Mouse (Mus musculus): ENCODE results near the gene Gm20388. TPM values are rescaled to one million over a fixed set of nuclear protein-coding genes. Genes with fewer than 3 reads are reported as not detected.
A peak's percentile ranks its signal among the peaks of the same experiment; 100 is the strongest.

Gm20388 gene
- total RNA-seq, 2 experiments from 2014 or later = 1.9 to 2.0 TPM

DNA sequence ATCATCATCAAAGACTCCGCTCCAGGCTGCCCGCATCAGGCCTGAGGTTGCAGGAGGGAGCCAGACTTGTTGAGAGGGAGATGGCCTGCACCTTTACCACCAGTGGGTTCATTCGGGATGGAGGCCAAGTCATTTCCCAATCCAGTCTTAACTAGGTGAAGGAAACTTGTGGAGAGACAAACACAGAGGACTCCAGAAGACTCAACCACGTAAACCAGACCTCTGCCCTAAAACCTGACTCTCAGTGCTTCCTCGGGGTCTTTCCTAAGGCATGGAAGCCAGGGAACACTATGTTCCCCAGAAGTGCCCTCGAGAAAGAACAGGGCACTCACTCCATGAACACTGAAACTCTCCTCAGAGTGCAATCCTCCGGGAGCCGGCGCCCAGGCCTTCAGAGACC lies 1994.4 kb downstream of the Gm20388 start:
- no peak for DNase-seq

DNA sequence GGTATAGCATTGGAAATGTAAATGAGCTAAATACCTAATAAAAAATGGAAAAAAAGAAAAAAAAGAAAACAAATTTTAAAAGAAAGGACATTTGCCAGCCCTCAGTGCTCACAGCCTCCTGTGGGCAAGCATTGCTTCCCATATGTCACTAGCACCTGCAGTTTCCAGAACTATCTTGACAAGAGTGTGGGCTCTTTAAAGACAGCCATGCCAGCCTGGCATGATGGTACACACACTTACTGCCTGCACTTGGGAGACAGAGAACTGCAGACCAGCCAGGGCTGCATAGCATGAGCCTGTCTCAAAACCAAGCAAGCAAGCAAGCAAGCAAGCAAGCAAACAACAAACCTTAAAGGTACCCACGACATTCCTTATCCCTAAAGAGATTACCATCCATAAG lies 1994.8 kb downstream of the Gm20388 start:
- no peak for DNase-seq

DNA sequence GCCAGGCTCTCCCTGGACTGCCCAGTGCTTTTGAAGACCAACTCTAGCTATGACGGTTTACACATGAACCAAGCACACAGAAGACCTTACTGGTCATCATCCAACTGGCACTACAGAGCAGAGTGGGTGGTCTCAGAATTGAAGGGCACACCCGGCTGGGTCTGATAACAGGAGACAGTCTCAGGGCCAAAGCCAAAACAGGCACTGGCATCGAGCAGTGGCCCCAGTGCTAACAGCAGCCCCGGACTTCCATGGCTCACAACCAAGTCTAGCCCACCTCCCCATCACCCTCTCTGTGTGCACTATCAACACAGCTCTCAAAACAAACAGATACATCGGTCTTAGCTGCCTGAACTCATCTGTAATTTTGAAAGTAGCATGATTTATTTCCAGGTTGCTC lies 1995.2 kb downstream of the Gm20388 start:
- no peak for DNase-seq

DNA sequence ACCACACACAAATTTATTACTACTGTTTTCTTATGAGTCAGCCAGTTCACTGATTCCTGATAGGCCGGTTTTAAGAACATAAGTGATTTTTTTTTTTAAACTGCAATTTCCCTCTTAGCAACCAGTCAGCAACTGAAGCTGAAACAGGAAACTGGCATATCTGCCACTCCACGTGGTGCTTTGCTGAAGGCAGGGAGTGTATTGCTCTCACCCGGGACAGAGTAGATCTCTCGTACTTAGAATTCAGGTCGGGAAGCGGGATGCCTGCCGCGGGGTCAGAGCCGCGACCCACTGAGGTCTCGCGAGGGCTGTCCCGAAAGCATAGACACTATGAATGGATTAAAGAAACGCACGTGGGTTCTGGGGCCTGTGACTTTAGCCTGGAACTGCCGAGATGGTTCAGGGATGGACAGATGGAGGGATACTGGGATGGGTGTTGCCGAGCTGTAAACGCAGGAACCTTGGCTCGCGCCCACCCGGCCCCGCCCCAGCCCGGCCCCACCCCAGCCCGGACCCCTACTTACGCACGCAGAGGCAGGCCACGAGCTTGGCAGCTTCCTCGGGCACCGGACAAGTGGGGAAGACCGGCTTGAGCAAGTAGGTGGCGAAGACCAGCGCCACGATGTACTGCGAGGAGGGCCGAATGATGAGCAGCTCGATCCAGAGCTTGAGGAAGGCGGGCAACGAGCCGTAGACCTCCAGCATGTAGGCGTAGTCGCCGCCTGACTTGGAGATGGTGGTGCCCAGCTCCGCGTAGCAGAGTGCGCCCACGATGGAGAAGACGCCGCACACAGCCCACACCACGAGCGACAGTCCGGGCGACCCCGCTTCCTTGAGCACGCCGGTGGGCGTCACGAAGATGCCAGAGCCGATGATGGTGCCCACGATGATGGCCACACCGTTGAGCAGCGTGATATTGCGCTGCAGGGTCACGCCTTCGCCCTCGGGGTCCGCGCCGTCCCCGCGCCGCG lies 1996.2 kb downstream of the Gm20388 start:
- DNase-seq = peak; percentile 36

DNA sequence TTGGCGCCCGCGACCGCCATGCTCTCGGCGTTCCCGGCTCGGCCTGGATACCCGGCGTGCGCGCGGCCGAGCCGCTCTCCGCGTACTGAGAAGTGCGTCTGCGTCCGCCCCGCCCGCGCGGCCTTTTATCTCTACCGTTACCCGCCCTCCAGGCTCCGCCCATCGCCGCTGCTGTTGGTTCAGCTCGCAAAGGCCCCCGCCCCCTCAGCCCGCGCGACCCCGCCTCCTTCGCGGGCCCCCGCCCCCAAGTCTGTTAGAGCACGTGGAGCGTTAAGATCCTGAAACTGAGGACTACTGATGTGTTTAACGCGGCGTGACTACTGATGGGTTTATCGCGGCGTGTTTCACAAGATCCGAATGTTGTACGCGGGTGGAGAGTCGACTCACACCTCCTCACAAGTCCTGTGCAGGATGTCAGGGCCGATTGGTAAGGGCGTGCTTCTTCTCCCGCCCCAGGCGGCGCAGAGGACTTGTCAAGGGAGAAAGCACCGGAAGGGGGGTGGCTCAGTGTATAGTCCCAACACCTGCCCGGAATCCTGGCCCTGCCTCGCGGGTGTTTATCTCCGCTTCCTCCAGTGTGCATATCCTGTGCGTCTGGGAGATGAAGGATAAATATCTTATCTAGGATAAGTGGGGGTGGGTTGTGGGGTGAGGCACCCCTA lies 1997.1 kb downstream of the Gm20388 start, which contains the start of gene Slc7a5:
Slc7a5 (minus strand) TSS at position 108 of the 662 bp plus-strand sequence.
- DNase-seq = peak; percentile 99

DNA sequence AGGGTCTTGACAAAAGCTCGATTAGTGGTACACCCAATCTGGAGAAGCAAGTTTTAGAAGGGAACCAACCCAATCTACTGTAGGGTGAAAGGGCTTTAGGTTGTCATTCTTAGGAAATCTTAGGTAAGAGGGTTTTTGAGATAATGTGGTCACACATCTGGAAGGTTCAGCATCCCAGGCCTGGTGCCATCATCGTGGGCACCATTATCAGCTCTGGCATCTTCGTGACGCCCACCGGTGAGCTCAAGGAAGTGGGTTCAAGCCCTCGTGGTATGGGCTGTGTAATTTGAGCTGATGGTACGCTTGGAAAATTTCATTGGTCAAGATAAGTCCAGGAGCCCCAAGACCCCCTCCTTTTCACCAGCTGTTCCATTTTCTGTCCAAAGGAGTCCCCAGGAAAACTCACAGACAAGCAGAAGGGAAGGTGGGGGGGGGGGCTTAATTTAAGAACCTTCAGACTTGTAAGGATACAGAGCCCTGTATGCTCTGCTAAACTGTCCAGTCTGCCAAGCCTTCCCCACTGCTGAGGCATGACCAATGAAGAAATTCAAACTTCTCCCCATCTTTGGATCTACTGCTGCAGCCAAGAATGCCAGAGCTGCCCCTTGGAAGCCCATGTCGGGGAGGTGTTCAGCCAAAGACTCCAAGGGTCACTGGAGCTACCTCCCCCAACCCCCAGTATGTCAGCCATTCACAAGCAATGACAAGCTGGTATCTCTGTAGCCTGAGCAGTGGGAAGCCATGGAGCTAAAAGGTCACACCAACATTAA lies 1997.9 kb downstream of the Gm20388 start:
- DNase-seq = no peak

DNA sequence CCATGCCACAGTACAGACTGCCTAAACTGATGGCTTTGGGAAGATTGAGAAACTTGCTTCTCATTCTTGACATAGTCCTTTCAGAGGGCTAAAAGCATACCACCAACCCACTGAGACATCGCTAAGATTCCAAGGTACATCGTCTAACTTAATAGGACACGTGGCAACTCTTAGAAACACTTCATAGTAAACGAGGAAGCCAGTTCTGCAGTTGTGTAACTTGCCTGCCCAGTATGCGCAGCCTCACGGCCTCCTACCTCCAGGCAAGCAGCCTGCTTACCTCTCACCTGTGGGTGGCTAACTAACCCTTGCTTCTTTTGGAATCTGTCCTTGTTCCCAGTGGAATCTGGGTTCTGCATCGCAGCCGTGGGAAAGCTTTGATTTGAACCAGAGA lies 1998.5 kb downstream of the Gm20388 start:
- DNase-seq = no peak

DNA sequence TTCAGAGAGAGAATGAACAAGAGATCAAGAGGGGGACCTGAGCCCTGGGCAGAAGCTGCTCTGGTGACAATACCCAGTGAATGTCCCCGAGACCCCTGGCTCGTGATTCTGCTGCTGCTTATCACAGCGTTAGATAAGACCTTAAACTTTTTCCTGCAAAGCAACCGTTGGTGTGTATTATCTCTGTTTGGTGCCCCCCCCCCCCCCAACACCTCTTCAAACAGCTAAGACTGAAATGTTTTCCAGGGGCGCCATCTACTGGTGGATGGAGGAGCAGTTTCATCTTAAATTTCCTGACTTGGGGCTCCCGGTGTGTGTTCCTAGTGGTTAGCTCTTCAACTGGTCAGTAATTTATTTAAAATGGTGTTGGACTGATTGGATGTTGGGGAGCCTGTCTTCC lies 1999.0 kb downstream of the Gm20388 start:
- peak; percentile 87 for DNase-seq

DNA sequence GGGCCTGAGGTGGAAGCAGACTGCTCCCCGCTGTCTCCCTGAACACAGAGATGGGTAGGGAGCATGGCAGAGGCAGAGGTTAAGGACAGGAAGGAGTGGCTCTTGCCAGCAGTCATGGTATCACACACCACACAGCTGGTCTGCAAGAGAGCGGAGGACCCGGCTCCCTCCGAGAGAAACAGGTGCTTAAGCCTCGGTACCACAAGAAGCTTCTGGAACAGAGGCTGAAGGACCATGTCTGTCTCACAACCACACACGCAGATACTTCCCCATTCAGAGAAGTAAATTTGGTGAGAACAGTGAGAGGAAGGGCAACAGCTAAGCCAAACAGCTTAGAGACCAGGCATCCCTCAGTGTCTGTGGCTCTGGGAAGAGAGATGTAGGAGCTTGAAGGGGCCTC lies 2000.8 kb downstream of the Gm20388 start:
- DNase-seq = no peak

DNA sequence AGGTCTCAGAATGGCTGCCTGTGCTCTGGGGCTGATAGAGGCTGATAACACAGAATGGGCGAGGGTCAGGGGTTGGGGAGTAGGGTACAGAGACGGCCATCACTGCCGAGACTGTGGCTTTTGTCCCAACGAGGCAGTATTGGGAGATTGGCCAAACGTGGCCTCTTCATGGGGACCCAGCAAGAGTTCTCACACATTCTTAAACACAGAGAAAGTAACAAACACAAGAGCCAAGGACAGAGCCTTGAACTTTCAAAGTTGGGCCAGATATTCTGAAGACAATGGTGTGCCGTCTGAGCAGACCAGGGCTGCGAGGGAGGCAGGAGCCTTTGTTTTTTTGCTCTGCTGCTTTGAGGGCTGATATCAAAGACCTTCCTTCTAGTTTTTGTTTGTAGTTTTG lies 2001.3 kb downstream of the Gm20388 start:
- no peak for DNase-seq

DNA sequence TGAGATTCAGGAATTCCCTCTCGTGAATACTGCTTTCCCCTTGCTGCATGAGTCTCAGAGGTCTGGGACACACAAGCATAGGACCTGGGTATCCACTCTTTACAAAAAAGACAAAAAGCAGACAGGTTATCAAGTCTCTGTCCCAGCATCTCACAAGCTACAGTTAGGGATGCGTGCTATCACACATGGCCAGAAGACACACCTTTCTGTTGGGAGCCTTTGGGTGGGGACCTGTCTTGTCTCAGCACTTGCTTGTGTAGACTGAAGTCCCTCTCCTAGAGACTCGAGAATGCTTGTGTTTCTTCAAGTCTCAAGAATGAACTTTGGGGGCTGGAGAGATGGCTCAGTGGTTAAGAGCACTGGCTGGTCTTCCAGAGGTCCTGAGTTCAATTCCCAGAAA lies 2002.2 kb downstream of the Gm20388 start:
- DNase-seq = no peak

DNA sequence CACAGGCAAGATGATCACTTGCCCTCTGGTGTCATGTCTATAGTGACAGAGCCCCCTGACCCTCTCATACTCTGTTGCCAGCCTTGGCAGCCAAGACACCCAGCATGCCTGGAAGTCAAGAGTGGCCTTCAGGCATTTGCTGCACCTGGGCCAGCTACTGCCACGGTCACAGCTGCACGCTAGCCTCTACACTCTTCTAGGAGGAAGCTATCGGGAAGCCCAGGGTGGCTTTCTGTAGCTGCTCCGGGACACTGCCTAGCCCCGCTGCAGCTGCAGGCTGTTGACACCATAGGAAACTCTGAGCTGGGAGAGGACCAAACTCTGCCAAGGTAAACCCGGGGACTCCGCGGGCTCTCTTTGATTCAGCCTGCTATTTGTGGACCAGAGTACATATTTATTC lies 2002.7 kb downstream of the Gm20388 start:
- no peak for DNase-seq

DNA sequence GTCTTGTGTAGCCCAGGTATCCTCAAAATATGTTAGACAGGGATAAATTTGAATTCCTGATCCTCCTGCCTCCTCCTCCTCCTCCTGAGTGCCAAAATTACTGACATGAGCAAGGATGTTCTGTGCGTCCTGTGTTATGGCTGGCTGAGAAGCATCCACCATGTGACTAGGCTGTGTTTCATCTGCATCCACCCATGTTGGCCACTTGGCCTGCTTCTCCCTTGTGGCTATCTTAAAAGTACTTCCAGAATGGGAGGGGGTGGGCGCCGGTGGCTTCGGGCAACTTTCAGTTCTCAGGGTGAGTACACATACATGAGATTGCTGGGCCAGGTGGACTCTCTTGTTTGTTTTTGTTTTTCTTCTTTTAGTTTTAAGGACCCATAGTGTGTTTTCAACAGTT lies 2008.5 kb downstream of the Gm20388 start:
- no peak for DNase-seq

DNA sequence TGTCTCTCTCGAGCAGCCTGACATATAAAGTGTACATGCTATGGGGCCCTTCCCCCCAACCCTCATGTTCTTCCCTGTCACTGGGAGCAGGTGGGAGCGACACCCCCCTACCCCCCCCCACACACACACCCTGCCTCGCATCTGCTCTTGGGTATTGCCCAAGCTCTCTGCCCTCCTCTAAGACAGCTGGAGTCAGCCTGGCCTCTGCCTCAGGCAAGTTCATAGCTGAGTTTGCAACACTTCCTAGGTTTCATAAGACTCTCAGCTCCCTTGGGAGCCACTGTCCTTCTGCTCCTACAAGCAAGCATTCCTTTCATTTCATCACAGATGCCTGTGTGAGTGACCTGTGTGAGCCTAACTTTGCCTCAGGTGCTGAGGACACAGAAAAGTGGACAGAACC lies 2009.1 kb downstream of the Gm20388 start:
- DNase-seq = peak; percentile 49

DNA sequence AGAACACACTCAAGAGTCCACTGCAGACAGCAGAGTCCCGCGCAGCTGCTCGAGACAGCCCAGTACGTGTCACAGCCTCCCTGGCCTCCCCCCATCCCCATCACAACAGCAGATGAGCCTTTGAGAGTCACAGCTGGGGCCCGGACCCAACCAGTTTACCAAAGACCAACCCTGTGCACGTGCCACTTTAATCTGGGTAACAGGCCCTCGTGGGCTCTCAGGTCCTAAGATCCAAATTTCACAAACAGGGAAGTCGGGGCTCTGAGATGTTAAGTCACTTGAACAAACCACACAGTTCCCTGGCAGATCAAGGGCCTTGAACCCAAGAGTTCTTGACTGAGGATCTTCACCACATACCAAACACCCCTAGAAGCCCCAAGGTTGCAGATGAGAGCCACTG lies 2010.9 kb downstream of the Gm20388 start:
- DNase-seq = no peak

DNA sequence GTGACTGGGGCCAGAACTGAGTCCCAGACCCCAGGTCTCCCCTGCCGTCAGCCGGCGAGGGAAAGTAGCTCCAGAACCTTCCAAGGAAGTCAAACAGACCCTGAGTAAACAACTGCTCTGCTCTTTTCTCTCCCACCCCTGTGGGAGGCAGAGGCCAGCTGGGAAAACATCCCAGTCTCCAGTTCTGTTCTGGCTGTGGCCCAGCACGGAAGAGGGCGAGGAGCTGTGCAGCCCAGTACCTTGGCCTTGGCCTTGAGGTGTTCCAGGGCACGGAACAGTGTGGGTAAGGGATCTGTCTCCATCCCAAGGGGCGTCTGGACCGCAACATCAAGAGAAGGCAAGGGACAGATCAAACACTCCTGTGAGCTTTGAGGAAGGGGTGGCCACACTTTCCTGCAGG lies 2011.5 kb downstream of the Gm20388 start:
- peak; percentile 59 for DNase-seq

DNA sequence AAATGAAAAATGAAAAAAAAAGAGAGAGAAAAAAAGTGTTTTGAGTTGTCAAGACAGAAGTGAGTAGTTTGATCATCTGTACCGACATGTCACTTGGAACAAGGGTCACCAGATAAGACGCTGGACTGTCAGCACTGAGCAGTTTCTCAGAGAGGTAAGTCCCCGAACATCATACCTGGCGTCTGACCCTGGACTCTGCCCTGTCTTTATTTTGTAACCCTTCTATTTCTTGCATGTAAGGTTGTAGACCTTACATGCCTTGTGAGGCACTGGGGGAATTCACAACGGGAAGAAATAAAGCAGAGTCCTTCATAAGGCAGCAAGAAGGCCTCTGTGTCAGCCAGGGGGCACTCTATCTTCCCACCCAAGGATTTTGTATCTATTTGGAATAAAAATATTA lies 2014.0 kb downstream of the Gm20388 start:
- DNase-seq = no peak

DNA sequence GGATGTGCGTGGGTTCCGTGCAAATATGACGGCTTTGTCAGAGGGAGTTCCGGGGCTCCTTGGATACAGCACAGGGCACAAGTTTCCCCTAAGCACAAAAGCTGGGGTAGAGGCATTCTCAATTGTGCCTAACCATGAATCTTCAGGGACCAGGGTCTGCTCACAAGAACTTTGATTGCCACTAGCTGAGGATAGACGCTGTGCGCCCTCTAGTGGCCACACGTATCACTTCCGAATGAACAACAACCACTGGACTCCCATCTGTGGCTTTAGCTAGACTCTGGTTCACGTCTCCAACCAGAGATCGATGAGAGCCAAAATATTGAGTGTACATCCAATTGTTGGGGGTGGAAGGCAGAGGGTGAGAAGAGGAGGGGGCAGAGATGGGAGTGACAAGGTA lies 2015.0 kb downstream of the Gm20388 start:
- DNase-seq = peak; percentile 86

DNA sequence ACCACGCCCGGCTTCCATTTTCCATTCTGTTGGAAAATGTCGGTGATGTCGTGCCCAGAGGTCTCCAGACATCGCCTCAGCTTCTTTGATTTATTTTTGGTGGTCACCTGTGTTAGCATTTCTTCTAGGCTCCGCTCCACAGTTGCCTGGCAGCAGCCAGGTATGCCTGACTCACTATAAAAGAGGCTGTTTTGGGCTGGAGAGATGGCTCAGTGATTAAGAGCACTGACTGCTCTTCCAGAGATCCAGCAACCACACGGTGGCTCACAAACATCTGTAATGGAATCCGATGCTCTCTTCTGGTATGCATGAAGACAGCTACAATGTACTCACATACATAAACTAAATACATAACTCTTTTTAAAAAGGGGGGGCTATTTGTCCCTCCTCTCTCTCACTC lies 2015.6 kb downstream of the Gm20388 start:
- DNase-seq = no peak

DNA sequence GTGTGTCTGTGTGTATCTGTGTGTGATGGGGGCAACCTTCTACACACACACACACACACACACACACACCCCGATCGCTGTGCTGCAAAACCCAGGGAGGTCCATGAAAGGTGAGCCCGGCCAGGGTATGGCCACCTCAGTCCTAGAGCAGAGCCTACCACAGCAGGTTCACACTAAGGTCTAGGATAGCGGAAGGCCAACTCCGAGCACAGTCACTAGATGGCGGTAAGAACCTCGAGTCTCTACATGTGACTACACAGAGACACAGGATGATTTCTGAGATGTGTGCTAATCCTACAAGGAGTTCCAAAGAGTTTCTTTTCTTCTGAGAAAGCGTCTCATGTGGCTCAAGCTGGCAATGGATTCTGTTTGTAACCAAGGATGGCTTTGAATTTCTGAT lies 2016.7 kb downstream of the Gm20388 start:
- DNase-seq = peak; percentile 70

DNA sequence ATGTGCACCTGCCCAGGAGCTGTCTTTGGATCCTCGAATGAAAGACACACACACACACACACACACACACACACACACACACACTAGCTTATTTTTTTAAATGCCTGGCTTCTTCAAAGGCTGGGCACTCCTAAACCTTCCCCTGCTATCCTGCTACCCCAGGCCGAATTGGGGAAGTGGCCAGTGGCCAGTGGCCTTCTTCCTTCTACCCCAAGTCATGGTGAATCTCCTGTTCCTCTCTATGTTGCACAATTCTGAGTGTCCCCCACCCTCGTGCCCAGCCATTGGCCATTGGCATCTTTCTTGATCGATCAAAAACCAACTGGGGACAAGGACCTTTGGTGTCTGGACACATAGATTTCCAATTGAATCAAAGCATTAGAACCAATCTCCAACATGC lies 2019.4 kb downstream of the Gm20388 start:
- DNase-seq = no peak

DNA sequence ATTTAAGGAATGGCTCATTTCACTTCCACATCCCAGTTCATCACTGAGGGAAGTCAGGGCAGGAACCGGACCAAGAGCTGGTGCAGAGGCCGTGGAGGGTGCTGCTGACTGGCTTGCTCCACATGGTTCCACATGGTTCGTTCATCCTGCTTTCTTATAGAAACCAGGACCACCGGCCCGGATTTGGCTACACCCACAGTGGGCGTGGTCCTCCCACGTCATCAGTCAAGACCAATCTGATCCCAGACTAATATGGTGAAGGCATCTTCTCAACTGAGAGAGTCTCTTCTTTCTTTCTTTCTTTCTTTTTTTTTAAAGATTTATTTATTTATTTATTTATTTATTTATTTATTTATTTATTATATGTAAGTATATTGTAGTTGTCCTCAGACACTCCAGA lies 2020.9 kb downstream of the Gm20388 start:
- no peak for DNase-seq
